Mouse (Mus musculus) midbrain, embryonic 13.5 days (tissue): ENCODE data around the gene Anxa9. TPM values are rescaled to one million over a fixed set of nuclear protein-coding genes. Genes with fewer than 3 reads are reported as not detected.
A peak's percentile ranks its signal among the peaks of the same experiment; 100 is the strongest.

ENCODE experiments used
- ATAC-seq: fragments of 200-750 bp; cut with Nextera tagmentation; 2 replicates; pipeline ENCODE4 v1.8.0; 2017; ENCODE audit warnings: mild to moderate bottlenecking, moderate TSS enrichment, moderate library complexity
- H3K27ac ChIP-seq: fragments of 300-500 bp; sonication (generic); 2 replicates; pipeline ENCODE4 v1.5.1; 2015; ENCODE audit warnings: inconsistent platforms, mild to moderate bottlenecking, moderate library complexity
- H3K27me3 ChIP-seq: fragments of 300-500 bp; sonication (generic); 2 replicates; pipeline ENCODE4 v1.6.1; 2015; ENCODE audit warnings: mild to moderate bottlenecking, inconsistent platforms
- H3K36me3 ChIP-seq: fragments of 300-500 bp; sonication (generic); 2 replicates; pipeline ENCODE4 v1.6.1; 2015; ENCODE audit warnings: mild to moderate bottlenecking, inconsistent platforms
- H3K4me1 ChIP-seq: fragments of 300-500 bp; sonication (generic); replicated peaks from 2 replicates; pipeline ENCODE4 v1.6.1; 2015; ENCODE audit warnings: inconsistent platforms
- H3K4me2 ChIP-seq: fragments of 300-500 bp; sonication (generic); replicated peaks from 2 replicates; pipeline ENCODE4 v1.6.1; 2015; ENCODE audit warnings: moderate library complexity, mild to moderate bottlenecking, inconsistent platforms
- H3K4me3 ChIP-seq: fragments of 300-500 bp; sonication (generic); replicated peaks from 2 replicates; pipeline ENCODE4 v1.5.1; 2015; ENCODE audit warnings: mild to moderate bottlenecking, inconsistent platforms
- H3K9ac ChIP-seq: fragments of 300-500 bp; sonication (generic); replicated peaks from 2 replicates; pipeline ENCODE4 v1.6.1; 2015; ENCODE audit warnings: mild to moderate bottlenecking, inconsistent platforms
- H3K9me3 ChIP-seq: fragments of 300-500 bp; sonication (generic); 2 replicates; pipeline ENCODE4 v1.6.1; 2016; ENCODE audit warnings: mild to moderate bottlenecking, inconsistent platforms
- WGBS: fragments of 180-500 bp; shearing (Covaris S2); methylation state at CpG from one replicate; pipeline ENCODE4 v1.1.7; 2015; 5-methylcytosine and 5-hydroxymethylcytosine counted together
- polyA plus RNA-seq: library from polyadenylated mRNA; unstranded; fragments of >200 nt; fragmentation: Nextera tagmentation; extraction: Ambion mirVana; gene quantifications from 2 replicates; pipeline ENCODE4 v1.2.1, GENCODE M21; 2015

Anxa9 gene
- polyA plus RNA-seq, 1 experiment from 2014 or later, result 0.58 TPM

DNA sequence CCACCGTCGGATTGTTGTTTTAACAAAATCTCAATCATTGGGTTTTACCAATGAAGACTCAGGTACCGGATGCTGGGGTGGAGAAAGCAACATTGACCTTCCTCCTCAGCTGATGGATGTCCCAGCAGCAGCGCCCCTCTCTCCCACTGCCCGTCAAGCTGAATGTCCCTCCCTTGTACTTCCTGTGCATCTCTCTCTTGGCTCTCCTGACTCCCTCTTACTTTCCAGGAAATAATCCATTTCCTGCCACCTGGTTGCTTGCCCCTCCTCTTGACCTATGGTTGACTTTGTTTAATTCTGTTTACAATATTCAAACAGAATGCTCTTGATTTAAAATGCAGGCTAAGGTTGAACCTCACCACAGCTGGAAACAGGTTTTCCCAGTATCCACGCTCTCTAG, 16.8 kb downstream of the Anxa9 start:
- peaks cover 75% of the 10 kb centered on the region for H3K36me3 ChIP-seq
- WGBS, result 81% methylated on average over 6 of the region's 6 CpGs
- no peak overlapping the region for H3K27ac ChIP-seq
- H3K9me3 ChIP-seq, result no peaks in the 10 kb centered on the region
- H3K9ac ChIP-seq, result no peak overlapping the region
- no peaks in the 10 kb centered on the region for H3K27me3 ChIP-seq
- ATAC-seq, result no peak
- H3K4me1 ChIP-seq, result peaks cover 9% of the 10 kb centered on the region
- no peak overlapping the region for H3K4me2 ChIP-seq
- no peak overlapping the region for H3K4me3 ChIP-seq

DNA sequence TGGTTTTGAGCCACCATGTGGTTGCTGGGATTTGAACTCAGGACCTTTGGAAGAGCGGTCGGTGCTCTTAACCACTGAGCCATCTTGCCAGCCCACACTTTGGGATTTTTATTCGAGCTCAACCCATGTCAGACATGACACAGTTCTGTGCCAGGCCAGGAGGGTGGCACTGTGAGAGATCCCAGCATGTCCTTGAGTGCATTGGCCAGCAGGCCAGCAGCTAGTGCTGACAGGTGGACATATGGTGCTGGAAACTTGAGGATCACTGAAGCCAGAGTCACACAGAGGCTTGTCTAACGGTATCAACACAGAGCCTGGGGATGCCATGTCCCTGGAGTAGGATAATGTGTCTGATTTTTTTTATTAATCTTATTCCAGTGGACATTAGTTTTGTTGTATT, 17.6 kb downstream of the Anxa9 start:
- 92% methylated on average over 4 of the region's 4 CpGs for WGBS
- ATAC-seq, result no peak
- H3K4me2 ChIP-seq, result no peak overlapping the region
- no peak overlapping the region for H3K4me3 ChIP-seq
- H3K27ac ChIP-seq, result no peak overlapping the region
- no peak overlapping the region for H3K9ac ChIP-seq
- no peaks in the 10 kb centered on the region for H3K27me3 ChIP-seq
- no peaks in the 10 kb centered on the region for H3K9me3 ChIP-seq
- H3K36me3 ChIP-seq, result peaks cover 68% of the 10 kb centered on the region
- peaks cover 16% of the 10 kb centered on the region for H3K4me1 ChIP-seq

- H3K4me3 ChIP-seq, result no peak overlapping the region
- WGBS, result 94% methylated on average over 3 of the region's 3 CpGs
- no peaks in the 10 kb centered on the region for H3K9me3 ChIP-seq
- H3K27me3 ChIP-seq, result no peaks in the 10 kb centered on the region
- ATAC-seq, result no peak
- H3K9ac ChIP-seq, result no peak overlapping the region
- H3K4me2 ChIP-seq, result no peak overlapping the region
- peaks cover 50% of the 10 kb centered on the region for H3K36me3 ChIP-seq
- H3K27ac ChIP-seq, result no peak overlapping the region
- peaks cover 26% of the 10 kb centered on the region for H3K4me1 ChIP-seq
These were observed 19.4 kb downstream of the Anxa9 start for GRCm38 (mm10) chr3:95287541-95287940.

DNA sequence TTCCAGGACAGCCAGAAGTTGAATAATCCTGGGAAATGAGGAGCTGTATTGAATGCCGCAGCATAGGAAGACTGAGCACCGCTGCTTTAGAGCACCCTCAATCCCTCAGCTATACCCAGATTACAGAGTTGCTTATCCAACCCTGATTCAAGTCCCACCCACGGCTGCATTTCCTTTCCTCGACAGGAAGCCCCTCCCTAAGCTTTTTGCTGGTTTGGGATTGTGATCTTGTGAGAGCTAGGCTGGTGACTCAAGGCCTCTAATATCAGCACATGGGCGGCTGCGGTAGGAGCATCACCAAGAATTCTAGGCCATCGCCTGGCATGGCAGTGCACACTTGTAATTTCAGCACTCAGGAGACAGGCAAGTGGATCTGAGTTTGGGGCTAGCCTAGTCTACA, 20.5 kb downstream of the Anxa9 start:
- Histone ChIP-seq H3K36me3 (peaks cover 41% of the 10 kb centered on the region), H3K27me3 (no peaks in the 10 kb centered on the region), H3K4me1 (peaks cover 29% of the 10 kb centered on the region), H3K4me2 (no peak overlapping the region), H3K4me3 (no peak overlapping the region), H3K9me3 (no peaks in the 10 kb centered on the region), H3K27ac (no peak overlapping the region), H3K9ac (no peak overlapping the region)
- no peak for ATAC-seq
- 92% methylated on average over 7 of the region's 7 CpGs for WGBS

DNA sequence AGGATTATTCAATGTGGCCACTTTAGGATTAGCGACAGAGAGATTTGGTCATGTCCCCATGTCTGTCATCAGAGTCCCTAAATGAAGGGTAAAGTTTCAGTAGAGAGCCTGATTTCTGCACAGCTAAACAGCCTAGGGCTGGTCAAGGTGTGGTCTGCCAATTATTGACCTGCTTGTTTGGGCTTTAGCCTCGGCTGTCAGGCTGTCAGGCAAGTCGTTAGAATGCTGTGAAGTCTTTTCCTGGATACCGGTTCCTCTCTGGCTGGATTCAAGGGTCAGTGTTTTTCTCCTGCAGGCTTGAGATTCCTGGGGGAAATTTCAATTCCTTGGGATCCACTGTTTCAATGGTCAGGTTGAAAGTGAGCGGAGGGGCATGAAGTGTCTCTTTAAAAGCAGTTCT, 21.0 kb downstream of the Anxa9 start:
- no peak overlapping the region for H3K4me2 ChIP-seq
- H3K36me3 ChIP-seq, result peaks cover 36% of the 10 kb centered on the region
- WGBS, result 77% methylated on average over 5 of the region's 5 CpGs

DNA sequence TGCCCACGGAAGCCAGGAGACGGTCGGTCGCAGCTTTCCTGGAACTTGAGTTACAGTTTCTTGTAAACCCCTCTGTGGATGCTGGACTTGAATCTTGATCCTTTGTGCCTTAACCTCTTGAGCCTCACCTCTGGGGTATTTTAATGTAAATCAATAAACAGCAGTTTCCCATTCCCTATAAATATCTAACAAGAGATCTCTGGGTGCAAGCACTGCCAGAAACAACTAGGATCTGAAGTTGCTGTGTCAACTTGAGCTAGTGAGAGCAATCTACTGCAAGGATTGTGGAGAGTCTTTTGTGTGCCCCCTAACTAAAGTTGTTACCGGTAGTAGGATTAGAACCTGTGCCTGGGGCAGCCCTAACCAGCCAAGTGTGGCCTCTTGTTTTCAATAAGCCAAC, 21.6 kb downstream of the Anxa9 start:
- H3K4me2 ChIP-seq, result no peak overlapping the region
- H3K4me1 ChIP-seq, result peaks cover 38% of the 10 kb centered on the region

More for the DNA sequence above, 21.0 kb downstream of the Anxa9 start:
- Histone ChIP-seq H3K4me1 (peaks cover 31% of the 10 kb centered on the region), H3K27ac (no peak overlapping the region), H3K4me3 (no peak overlapping the region), H3K27me3 (no peaks in the 10 kb centered on the region), H3K9ac (peak overlapping the region; percentile 14; the same call in 1 of the 2 replicates), H3K9me3 (no peaks in the 10 kb centered on the region)
- ATAC-seq, result no peak

GRCm38 (mm10) chr3:95284501-95285281, 22.3 kb downstream of the Anxa9 start:
- H3K4me2 ChIP-seq, result peak overlapping the region; percentile 85
- H3K9me3 ChIP-seq, result no peaks in the 10 kb centered on the region
- no peak for ATAC-seq
- 92% methylated on average over 12 of the region's 12 CpGs for WGBS
- peaks cover 42% of the 10 kb centered on the region for H3K4me1 ChIP-seq
- peaks cover 24% of the 10 kb centered on the region for H3K36me3 ChIP-seq
- 0 out of 2 replicates have a peak overlapping the region, but pooled peaks have one; percentile 97 for H3K27ac ChIP-seq
- no peaks in the 10 kb centered on the region for H3K27me3 ChIP-seq
- H3K4me3 ChIP-seq, result peak overlapping the region; percentile 62
- peak overlapping the region; percentile 78 for H3K9ac ChIP-seq

More for the DNA sequence above, 21.6 kb downstream of the Anxa9 start:
- H3K9me3 ChIP-seq, result no peaks in the 10 kb centered on the region
- H3K9ac ChIP-seq, result no peak overlapping the region; the same call in 1 of the 2 replicates
- H3K27me3 ChIP-seq, result no peaks in the 10 kb centered on the region
- no peak overlapping the region for H3K4me3 ChIP-seq
- no peak overlapping the region for H3K27ac ChIP-seq
- H3K36me3 ChIP-seq, result peaks cover 30% of the 10 kb centered on the region
- ATAC-seq, result no peak
- 92% methylated on average over 5 of the region's 5 CpGs for WGBS

- no peak for ATAC-seq
- no peaks in the 10 kb centered on the region for H3K9me3 ChIP-seq
- peak overlapping the region; percentile 97 for H3K27ac ChIP-seq
- H3K4me3 ChIP-seq, result peak overlapping the region; percentile 62
- H3K9ac ChIP-seq, result peak overlapping the region; percentile 78
- H3K4me1 ChIP-seq, result peaks cover 43% of the 10 kb centered on the region
- WGBS, result 27% methylated on average over 1 of the region's 1 CpGs
- peak overlapping the region; percentile 85 for H3K4me2 ChIP-seq
- H3K36me3 ChIP-seq, result peaks cover 19% of the 10 kb centered on the region
- H3K27me3 ChIP-seq, result no peaks in the 10 kb centered on the region
These were observed 22.9 kb downstream of the Anxa9 start for GRCm38 (mm10) chr3:95284062-95284461.

DNA sequence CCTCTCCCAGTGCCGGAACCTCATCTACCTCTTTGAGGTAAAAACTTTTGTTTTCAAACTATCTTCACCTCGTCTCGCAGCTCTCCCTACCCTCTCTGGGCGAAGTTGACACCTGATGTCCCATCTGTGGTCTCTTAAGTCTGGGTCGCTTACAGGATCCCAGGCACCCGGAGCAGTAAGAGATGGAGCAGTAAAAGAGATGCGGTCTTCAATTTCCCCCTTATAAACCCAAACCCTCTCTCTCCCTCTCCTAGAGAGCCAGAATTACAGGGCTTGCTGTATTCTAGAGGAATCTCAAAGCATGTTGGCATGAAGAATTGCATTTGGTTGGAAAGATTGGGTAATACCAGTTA, 23.4 kb downstream of the Anxa9 start:
- H3K27ac ChIP-seq, result peak overlapping the region; percentile 97
- peak overlapping the region; percentile 62 for H3K4me3 ChIP-seq
- 1% methylated on average over 7 of the region's 7 CpGs for WGBS
- H3K9me3 ChIP-seq, result no peaks in the 10 kb centered on the region
- H3K4me2 ChIP-seq, result peak overlapping the region; percentile 85
- no peak for ATAC-seq
- H3K4me1 ChIP-seq, result peaks cover 43% of the 10 kb centered on the region
- peak overlapping the region; percentile 78 for H3K9ac ChIP-seq
- peaks cover 16% of the 10 kb centered on the region for H3K36me3 ChIP-seq
- no peaks in the 10 kb centered on the region for H3K27me3 ChIP-seq

- Histone ChIP-seq H3K9me3 (no peaks in the 10 kb centered on the region), H3K27ac (peak overlapping the region; percentile 97), H3K4me1 (peaks cover 43% of the 10 kb centered on the region), H3K27me3 (no peaks in the 10 kb centered on the region), H3K4me3 (peak overlapping the region; percentile 62), H3K9ac (peak overlapping the region; percentile 78), H3K4me2 (peak overlapping the region; percentile 85), H3K36me3 (peaks cover 11% of the 10 kb centered on the region)
- under 1% methylated on average over 48 of the region's 51 CpGs for WGBS
- ATAC-seq, result peak; percentile 66
These were observed 23.9 kb downstream of the Anxa9 start for GRCm38 (mm10) chr3:95282865-95283588.

- H3K9me3 ChIP-seq, result no peaks in the 10 kb centered on the region
- WGBS, result under 1% methylated on average over 11 of the region's 11 CpGs
- peaks cover 5% of the 10 kb centered on the region for H3K36me3 ChIP-seq
- peak overlapping the region; percentile 97 for H3K27ac ChIP-seq
- peaks cover 43% of the 10 kb centered on the region for H3K4me1 ChIP-seq
- peak overlapping the region; percentile 85 for H3K4me2 ChIP-seq
- peak overlapping the region; percentile 78 for H3K9ac ChIP-seq
- ATAC-seq, result no peak
- H3K27me3 ChIP-seq, result no peaks in the 10 kb centered on the region
- H3K4me3 ChIP-seq, result peak overlapping the region; percentile 62
These were observed 24.6 kb downstream of the Anxa9 start for GRCm38 (mm10) chr3:95282381-95282864.
